Mouse (Mus musculus): ENCODE results near the gene Kdm5b. TPM values are rescaled to one million over a fixed set of nuclear protein-coding genes. Genes with fewer than 3 reads are reported as not detected.

The Kdm5b gene
- polyA plus RNA-seq, 1 experiment from 2014 or later, result 12.6 TPM

- no peak for ATAC-seq
- TF ChIP-seq CTCF (IDR thresholded peaks at IDR 0.05; ENCODE audit: low read depth), result no peak
- no peak overlapping the region for H3K4me3 ChIP-seq (ENCODE audit: low read depth, low read length)
- H3K27me3 ChIP-seq (replicated peaks; ENCODE audit: control insufficient read depth, insufficient read depth, low read length), result no peaks in the 10 kb centered on the region
- H3K9me3 ChIP-seq (ENCODE audit: control insufficient read depth), result no peaks in the 10 kb centered on the region
- no peak overlapping the region for H3K9ac ChIP-seq (ENCODE audit: low read depth, low read length)
- no peaks in the 10 kb centered on the region for H3K4me1 ChIP-seq (replicated peaks; ENCODE audit: control insufficient read depth, insufficient read depth, low read length)
- no peak overlapping the region for H3K4me2 ChIP-seq (replicated peaks; ENCODE audit: low read depth)
- H3K27ac ChIP-seq (ENCODE audit: low read depth, low read length), result no peak overlapping the region
- H3K36me3 ChIP-seq (ENCODE audit: control insufficient read depth, insufficient read depth), result no peaks in the 10 kb centered on the region
- WGBS, result 67% methylated on average over 10 of the region's 10 CpGs
Observed at GRCm38 (mm10) chr1:134671234-134672070, 111.5 kb downstream of the Kdm5b start.

GRCm38 (mm10) chr1:134674312-134674711 lies 114.3 kb downstream of the Kdm5b start:
- WGBS, result 0% methylated on average over 1 of the region's 1 CpGs
- H3K9ac ChIP-seq (ENCODE audit: low read depth, low read length), result no peak overlapping the region
- H3K4me3 ChIP-seq (ENCODE audit: low read depth, low read length), result no peak overlapping the region
- H3K9me3 ChIP-seq (ENCODE audit: control insufficient read depth), result no peaks in the 10 kb centered on the region
- H3K27me3 ChIP-seq (replicated peaks; ENCODE audit: control insufficient read depth, insufficient read depth, low read length), result no peaks in the 10 kb centered on the region
- no peaks in the 10 kb centered on the region for H3K36me3 ChIP-seq (ENCODE audit: control insufficient read depth, insufficient read depth)
- no peak overlapping the region for H3K27ac ChIP-seq (ENCODE audit: low read depth, low read length)
- no peak for ATAC-seq
- no peaks in the 10 kb centered on the region for H3K4me1 ChIP-seq (replicated peaks; ENCODE audit: control insufficient read depth, insufficient read depth, low read length)
- no peak overlapping the region for H3K4me2 ChIP-seq (replicated peaks; ENCODE audit: low read depth)
- peak; percentile 71 for TF ChIP-seq CTCF (IDR thresholded peaks at IDR 0.05; ENCODE audit: low read depth)

DNA sequence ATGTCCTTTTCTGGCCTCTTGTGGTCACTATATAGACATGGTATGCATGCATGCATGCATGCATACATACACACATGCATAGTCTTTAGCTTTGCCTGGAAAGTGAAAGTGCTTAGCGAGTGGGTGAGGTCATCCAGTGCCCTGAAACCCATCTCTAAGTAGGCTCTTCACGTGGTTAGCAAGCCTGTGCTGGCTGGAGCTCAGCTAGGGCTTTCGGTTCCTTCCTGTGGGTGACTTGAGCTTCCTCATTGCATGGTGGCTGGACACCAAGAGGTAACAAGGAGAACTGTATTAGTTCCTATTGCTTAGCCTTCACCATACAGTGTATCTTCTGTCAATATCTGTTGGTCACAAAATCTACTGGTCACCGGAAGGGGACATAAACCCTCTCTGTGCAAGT lies 119.5 kb downstream of the Kdm5b start:
- H3K9me3 ChIP-seq (ENCODE audit: control insufficient read depth), result no peaks in the 10 kb centered on the region
- no peaks in the 10 kb centered on the region for H3K4me1 ChIP-seq (replicated peaks; ENCODE audit: control insufficient read depth, insufficient read depth, low read length)
- H3K4me2 ChIP-seq (replicated peaks; ENCODE audit: low read depth), result no peak overlapping the region
- no peak overlapping the region for H3K27ac ChIP-seq (ENCODE audit: low read depth, low read length)
- H3K27me3 ChIP-seq (replicated peaks; ENCODE audit: control insufficient read depth, insufficient read depth, low read length), result no peaks in the 10 kb centered on the region
- ATAC-seq, result no peak
- TF ChIP-seq CTCF (IDR thresholded peaks at IDR 0.05; ENCODE audit: low read depth), result no peak
- WGBS, result 58% methylated on average over 4 of the region's 4 CpGs
- no peak overlapping the region for H3K4me3 ChIP-seq (ENCODE audit: low read depth, low read length)
- no peak overlapping the region for H3K9ac ChIP-seq (ENCODE audit: low read depth, low read length)
- no peaks in the 10 kb centered on the region for H3K36me3 ChIP-seq (ENCODE audit: control insufficient read depth, insufficient read depth)

GRCm38 (mm10) chr1:134680617-134681016 lies 120.6 kb downstream of the Kdm5b start:
- no peak overlapping the region for H3K4me3 ChIP-seq (ENCODE audit: low read depth, low read length)
- ATAC-seq, result no peak
- no peaks in the 10 kb centered on the region for H3K27me3 ChIP-seq (replicated peaks; ENCODE audit: control insufficient read depth, insufficient read depth, low read length)
- no peaks in the 10 kb centered on the region for H3K9me3 ChIP-seq (ENCODE audit: control insufficient read depth)
- 20% methylated on average over 6 of the region's 6 CpGs for WGBS
- no peaks in the 10 kb centered on the region for H3K36me3 ChIP-seq (ENCODE audit: control insufficient read depth, insufficient read depth)
- no peaks in the 10 kb centered on the region for H3K4me1 ChIP-seq (replicated peaks; ENCODE audit: control insufficient read depth, insufficient read depth, low read length)
- TF ChIP-seq CTCF (IDR thresholded peaks at IDR 0.05; ENCODE audit: low read depth), result peak; percentile 31; the same call in 1 of the 2 replicates
- H3K4me2 ChIP-seq (replicated peaks; ENCODE audit: low read depth), result no peak overlapping the region
- no peak overlapping the region for H3K27ac ChIP-seq (ENCODE audit: low read depth, low read length)
- no peak overlapping the region for H3K9ac ChIP-seq (ENCODE audit: low read depth, low read length)

GRCm38 (mm10) chr1:134682460-134682859 lies 122.5 kb downstream of the Kdm5b start:
- Histone ChIP-seq H3K9ac (ENCODE audit: low read depth, low read length) (no peak overlapping the region), H3K36me3 (ENCODE audit: control insufficient read depth, insufficient read depth) (no peaks in the 10 kb centered on the region), H3K27me3 (replicated peaks; ENCODE audit: control insufficient read depth, insufficient read depth, low read length) (no peaks in the 10 kb centered on the region), H3K9me3 (ENCODE audit: control insufficient read depth) (no peaks in the 10 kb centered on the region), H3K4me3 (ENCODE audit: low read depth, low read length) (no peak overlapping the region), H3K27ac (ENCODE audit: low read depth, low read length) (no peak overlapping the region), H3K4me2 (replicated peaks; ENCODE audit: low read depth) (no peak overlapping the region), H3K4me1 (replicated peaks; ENCODE audit: control insufficient read depth, insufficient read depth, low read length) (no peaks in the 10 kb centered on the region)
- WGBS, result 45% methylated on average over 9 of the region's 9 CpGs
- ATAC-seq, result no peak
- no peak for TF ChIP-seq CTCF (IDR thresholded peaks at IDR 0.05; ENCODE audit: low read depth)

Other genes starting within 250 kb of the Kdm5b start
- gene Ppfia4, start 227.2 kb upstream of the Kdm5b start, polyA plus RNA-seq (2015; fragmentation: Nextera tagmentation; extraction: Ambion mirVana), result 2.4 and 2.5 TPM in 2 replicates
- 59.8 and 60.6 TPM in 2 replicates for gene Tmem183a, start 198.2 kb upstream of the Kdm5b start, polyA plus RNA-seq (2015; fragmentation: Nextera tagmentation; extraction: Ambion mirVana)
- gene 4933406M09Rik, start 174.2 kb upstream of the Kdm5b start, polyA plus RNA-seq (2015; fragmentation: Nextera tagmentation; extraction: Ambion mirVana), result not detected in 2 replicates
- gene Cyb5r1, start 154.6 kb upstream of the Kdm5b start, polyA plus RNA-seq (2015; fragmentation: Nextera tagmentation; extraction: Ambion mirVana), result 9.4 and 10.1 TPM in 2 replicates
- 77.3 and 81.4 TPM in 2 replicates for gene Adipor1, start 144.8 kb upstream of the Kdm5b start, polyA plus RNA-seq (2015; fragmentation: Nextera tagmentation; extraction: Ambion mirVana)
- 7.2 and 8.1 TPM in 2 replicates for gene Klhl12, start 104.6 kb upstream of the Kdm5b start, polyA plus RNA-seq (2015; fragmentation: Nextera tagmentation; extraction: Ambion mirVana)
- gene Rabif, start 65.5 kb upstream of the Kdm5b start, polyA plus RNA-seq (2015; fragmentation: Nextera tagmentation; extraction: Ambion mirVana), result 25.9 and 26.2 TPM in 2 replicates
- not detected in 2 replicates for gene Mgat4e, start 10.5 kb upstream of the Kdm5b start, polyA plus RNA-seq (2015; fragmentation: Nextera tagmentation; extraction: Ambion mirVana)
- 0.48 and 0.84 TPM in 2 replicates for gene Syt2, start 86.5 kb downstream of the Kdm5b start, polyA plus RNA-seq (2015; fragmentation: Nextera tagmentation; extraction: Ambion mirVana)